Mouse (Mus musculus): ENCODE results near the gene Acot9. TPM values are rescaled to one million over a fixed set of nuclear protein-coding genes. Genes with fewer than 3 reads are reported as not detected.

Acot9 gene
- polyA plus RNA-seq, 1 experiment from 2014 or later: 17.3 TPM

- H3K9ac ChIP-seq (ENCODE audit: low read length): no peak overlapping the region
- H3K27me3 ChIP-seq (ENCODE audit: control insufficient read depth, insufficient read depth, low read length): no peaks in the 10 kb centered on the region
- DNase-seq (ENCODE audit: low spot score) (no peak), ATAC-seq (replicated peaks; ENCODE audit: low FRiP score) (no peak)
- no peak overlapping the region for H3K27ac ChIP-seq (ENCODE audit: low read depth, low read length)
- 68% methylated on average over 1 of the region's 1 CpGs for whole genome bisulfite sequencing
- no peaks in the 10 kb centered on the region for H3K9me3 ChIP-seq (ENCODE audit: control insufficient read depth, low read length)
- no peaks in the 10 kb centered on the region for H3K4me1 ChIP-seq (replicated peaks; ENCODE audit: control insufficient read depth, insufficient read depth, low read length)
- H3K4me2 ChIP-seq (ENCODE audit: low read depth, low read length, severe bottlenecking): no peak overlapping the region
- no peaks in the 10 kb centered on the region for H3K36me3 ChIP-seq (ENCODE audit: control insufficient read depth, insufficient read depth, low read length)
- H3K4me3 ChIP-seq (ENCODE audit: low read depth, low read length): no peak overlapping the region
These were observed 18.3 kb downstream of the Acot9 start for GRCm38 (mm10) chrX:155280427-155281044.

- WGBS: 100% methylated on average over 2 of the region's 2 CpGs
- Histone ChIP-seq H3K9me3 (ENCODE audit: control insufficient read depth, low read length) (no peaks in the 10 kb centered on the region), H3K4me3 (ENCODE audit: low read depth, low read length) (no peak overlapping the region), H3K9ac (ENCODE audit: low read length) (no peak overlapping the region), H3K27ac (ENCODE audit: low read depth, low read length) (no peak overlapping the region), H3K4me2 (ENCODE audit: low read depth, low read length, severe bottlenecking) (no peak overlapping the region), H3K4me1 (replicated peaks; ENCODE audit: control insufficient read depth, insufficient read depth, low read length) (no peaks in the 10 kb centered on the region), H3K27me3 (ENCODE audit: control insufficient read depth, insufficient read depth, low read length) (no peaks in the 10 kb centered on the region), H3K36me3 (ENCODE audit: control insufficient read depth, insufficient read depth, low read length) (no peaks in the 10 kb centered on the region)
- DNase-seq (ENCODE audit: low spot score): no peak
- ATAC-seq (replicated peaks; ENCODE audit: low FRiP score): no peak
These were observed 44.1 kb downstream of the Acot9 start for GRCm38 (mm10) chrX:155306390-155306789.

- H3K4me3 ChIP-seq (ENCODE audit: low read depth, low read length): no peak overlapping the region
- no peak overlapping the region for H3K27ac ChIP-seq (ENCODE audit: low read depth, low read length)
- ATAC-seq (replicated peaks; ENCODE audit: low FRiP score) (no peak), DNase-seq (ENCODE audit: low spot score) (peak; percentile 51)
- 43% methylated on average over 4 of the region's 4 CpGs for WGBS
- H3K4me2 ChIP-seq (ENCODE audit: low read depth, low read length, severe bottlenecking): no peak overlapping the region
- H3K9ac ChIP-seq (ENCODE audit: low read length): no peak overlapping the region
- no peaks in the 10 kb centered on the region for H3K9me3 ChIP-seq (ENCODE audit: control insufficient read depth, low read length)
- H3K4me1 ChIP-seq (replicated peaks; ENCODE audit: control insufficient read depth, insufficient read depth, low read length): no peaks in the 10 kb centered on the region
- no peaks in the 10 kb centered on the region for H3K27me3 ChIP-seq (ENCODE audit: control insufficient read depth, insufficient read depth, low read length)
- H3K36me3 ChIP-seq (ENCODE audit: control insufficient read depth, insufficient read depth, low read length): no peaks in the 10 kb centered on the region
These were observed 55.8 kb downstream of the Acot9 start for GRCm38 (mm10) chrX:155318005-155318404.

- no peaks in the 10 kb centered on the region for H3K27me3 ChIP-seq (ENCODE audit: control insufficient read depth, insufficient read depth, low read length)
- no peak for ATAC-seq (replicated peaks; ENCODE audit: low FRiP score)
- DNase-seq (ENCODE audit: low spot score): no peak
- peak overlapping the region; percentile 43 for H3K4me2 ChIP-seq (ENCODE audit: low read depth, low read length, severe bottlenecking)
- H3K36me3 ChIP-seq (ENCODE audit: control insufficient read depth, insufficient read depth, low read length): no peaks in the 10 kb centered on the region
- no peaks in the 10 kb centered on the region for H3K9me3 ChIP-seq (ENCODE audit: control insufficient read depth, low read length)
- H3K27ac ChIP-seq (ENCODE audit: low read depth, low read length): 0 out of 2 replicates have a peak overlapping the region, but pooled peaks have one; percentile 62
- WGBS: 31% methylated on average over 7 of the region's 7 CpGs
- peak overlapping the region; percentile 70 for H3K9ac ChIP-seq (ENCODE audit: low read length)
- H3K4me3 ChIP-seq (ENCODE audit: low read depth, low read length): peak overlapping the region; percentile 47
- H3K4me1 ChIP-seq (replicated peaks; ENCODE audit: control insufficient read depth, insufficient read depth, low read length): no peaks in the 10 kb centered on the region
These were observed 75.3 kb downstream of the Acot9 start for GRCm38 (mm10) chrX:155337567-155337904.

GRCm38 (mm10) chrX:155337905-155338721, 75.9 kb downstream of the Acot9 start:
- Histone ChIP-seq H3K27ac (ENCODE audit: low read depth, low read length) (peak overlapping the region; percentile 62; the same call in 1 of the 2 replicates), H3K4me2 (ENCODE audit: low read depth, low read length, severe bottlenecking) (peak overlapping the region; percentile 39), H3K4me1 (replicated peaks; ENCODE audit: control insufficient read depth, insufficient read depth, low read length) (no peaks in the 10 kb centered on the region), H3K9ac (ENCODE audit: low read length) (peak overlapping the region; percentile 70), H3K4me3 (ENCODE audit: low read depth, low read length) (peak overlapping the region; percentile 47), H3K9me3 (ENCODE audit: control insufficient read depth, low read length) (no peaks in the 10 kb centered on the region), H3K36me3 (ENCODE audit: control insufficient read depth, insufficient read depth, low read length) (no peaks in the 10 kb centered on the region), H3K27me3 (ENCODE audit: control insufficient read depth, insufficient read depth, low read length) (no peaks in the 10 kb centered on the region)
- WGBS: 19% methylated on average over 48 of the region's 49 CpGs
- DNase-seq (ENCODE audit: low spot score): peak; percentile 90
- peak; percentile 98 for ATAC-seq (replicated peaks; ENCODE audit: low FRiP score)

GRCm38 (mm10) chrX:155340654-155341053, 78.4 kb downstream of the Acot9 start, which contains the start of gene Prdx4:
TSS of gene Prdx4 (minus strand) at chrX:155340754.
- no peak within 1 kb of the TSS for H3K27ac ChIP-seq (ENCODE audit: low read depth, low read length)
- no peak within 1 kb of the TSS for H3K9ac ChIP-seq (ENCODE audit: low read length)
- no peak for DNase-seq (ENCODE audit: low spot score)
- H3K36me3 ChIP-seq (ENCODE audit: control insufficient read depth, insufficient read depth, low read length): no peaks in the 10 kb centered on the region
- no peak within 1 kb of the TSS for H3K4me3 ChIP-seq (ENCODE audit: low read depth, low read length)
- no peaks in the 10 kb centered on the region for H3K27me3 ChIP-seq (ENCODE audit: control insufficient read depth, insufficient read depth, low read length)
- ATAC-seq (replicated peaks; ENCODE audit: low FRiP score): no peak
- no peaks in the 10 kb centered on the region for H3K9me3 ChIP-seq (ENCODE audit: control insufficient read depth, low read length)
- no peak within 1 kb of the TSS for H3K4me2 ChIP-seq (ENCODE audit: low read depth, low read length, severe bottlenecking)
- H3K4me1 ChIP-seq (replicated peaks; ENCODE audit: control insufficient read depth, insufficient read depth, low read length): no peaks in the 10 kb centered on the region

GRCm38 (mm10) chrX:155346249-155346648, 84.0 kb downstream of the Acot9 start:
- no peaks in the 10 kb centered on the region for H3K36me3 ChIP-seq (ENCODE audit: control insufficient read depth, insufficient read depth, low read length)
- ATAC-seq (replicated peaks; ENCODE audit: low FRiP score): no peak

More at GRCm38 (mm10) chrX:155346249-155346648, 84.0 kb downstream of the Acot9 start:
- DNase-seq (ENCODE audit: low spot score): no peak
- Histone ChIP-seq H3K27ac (ENCODE audit: low read depth, low read length) (no peak overlapping the region), H3K9ac (ENCODE audit: low read length) (no peak overlapping the region), H3K27me3 (ENCODE audit: control insufficient read depth, insufficient read depth, low read length) (no peaks in the 10 kb centered on the region), H3K4me1 (replicated peaks; ENCODE audit: control insufficient read depth, insufficient read depth, low read length) (no peaks in the 10 kb centered on the region), H3K4me3 (ENCODE audit: low read depth, low read length) (no peak overlapping the region), H3K9me3 (ENCODE audit: control insufficient read depth, low read length) (no peaks in the 10 kb centered on the region), H3K4me2 (ENCODE audit: low read depth, low read length, severe bottlenecking) (no peak overlapping the region)
- 90% methylated on average over 2 of the region's 2 CpGs for WGBS
